Mouse (Mus musculus) brain, embryonic 14.5 days (tissue): Measurements from ENCODE around the gene Alg11.

Experiments
- CTCF ChIP-seq: fragments of 200-500 bp; IDR thresholded peaks from 2 replicates; pipeline ENCODE4 v1.5.1; 2012; ENCODE audit warnings: inconsistent platforms, mild to moderate bottlenecking, moderate library complexity, borderline replicate concordance; ENCODE audit not compliant: insufficient read depth, insufficient read length; ENCODE audit errors: extremely low read depth
- POLR2A ChIP-seq: fragments of 200-500 bp; IDR thresholded peaks from 2 replicates; pipeline ENCODE4 v1.6.1; 2012; ENCODE audit warnings: mild to moderate bottlenecking, inconsistent platforms, borderline replicate concordance; ENCODE audit not compliant: poor library complexity, insufficient read depth, insufficient read length, severe bottlenecking; ENCODE audit errors: extremely low read depth

GRCm38 (mm10) chr8:22089226-22089625, 28.7 kb downstream of the Alg11 start:
- TF ChIP-seq CTCF (no peak), POLR2A (no peak)
